13 mouse cellular contexts compared by ENCODE assay signal in genomic region chr8:19707761-19708443, GRCm38 (mm10). TPM values are rescaled to one million over a fixed set of nuclear protein-coding genes. Genes with fewer than 3 reads are reported as not detected.
A peak's percentile ranks its signal among the peaks of the same experiment; 100 is the strongest.
DNase-seq lines count a peak whose midpoint lies in the region; ATAC-seq lines count a peak whose summit lies in the region.
"Not testable (repeated sequence)": the region's sequence is repeated elsewhere in the genome, so short reads cannot be mapped to it uniquely, and the experiment has no call there.
"Had no signal": no experiment of that assay in that cellular context is flagged by ENCODE, and none has a peak within 500 bp of the region (broad histone marks: within the 10 kb centered on the region; RNA-seq: fewer than 3 reads in every experiment).

No protein-coding gene starts in this region.

- not testable (repeated sequence) for H3K9ac ChIP-seq in embryonic facial prominence, embryonic 14.5 days (ENCODE audit: low read depth, low read length); hindbrain, embryonic 15.5 days; kidney, embryonic 16.5 days (replicated peaks; ENCODE audit: low read length); limb, embryonic 15.5 days; midbrain, embryonic 11.5 days (ENCODE audit: low read length); neural tube, embryonic 12.5 days

- H3K4me3 ChIP-seq in embryonic facial prominence, embryonic 14.5 days (ENCODE audit: low read depth, low read length); hindbrain, embryonic 15.5 days; kidney, embryonic 16.5 days (ENCODE audit: low read length); limb, embryonic 15.5 days; midbrain, embryonic 11.5 days (ENCODE audit: low read depth, low read length); neural tube, embryonic 12.5 days: not testable (repeated sequence)

- H3K9me3 ChIP-seq in embryonic facial prominence, embryonic 14.5 days (ENCODE audit: control insufficient read depth, low read length); hindbrain, embryonic 15.5 days; kidney, embryonic 16.5 days (ENCODE audit: low read length); limb, embryonic 15.5 days; midbrain, embryonic 11.5 days (ENCODE audit: control insufficient read depth, low read length): not testable (repeated sequence)
- peaks cover 11% of the 10 kb centered on the region for H3K9me3 ChIP-seq in neural tube, embryonic 12.5 days

- 0 out of 2 replicates have a peak, but pooled peaks have one; percentile 38 for ATAC-seq in embryonic facial prominence, embryonic 14.5 days (ENCODE audit: low read depth)
- peak; percentile 71 for ATAC-seq in hindbrain, embryonic 15.5 days (ENCODE audit: low FRiP score, low read depth)
- ATAC-seq in kidney, embryonic 16.5 days (ENCODE audit: low FRiP score, low TSS enrichment) = 0 out of 2 replicates have a peak, but pooled peaks have one; percentile 31
- ATAC-seq in limb, embryonic 15.5 days (ENCODE audit: insufficient number of reproducible peaks, low FRiP score, low TSS enrichment, low read depth) = peak; percentile 66; the same call in 1 of the 2 replicates
- peak; percentile 61 for ATAC-seq in midbrain, embryonic 11.5 days (ENCODE audit: low FRiP score)
- peak; percentile 82 for ATAC-seq in neural tube, embryonic 12.5 days (ENCODE audit: low FRiP score, low read depth)

- not testable (repeated sequence) for H3K4me1 ChIP-seq in embryonic facial prominence, embryonic 14.5 days (ENCODE audit: control insufficient read depth, insufficient read depth, low read length); hindbrain, embryonic 15.5 days (replicated peaks); kidney, embryonic 16.5 days (ENCODE audit: insufficient read depth, low read length); limb, embryonic 15.5 days; midbrain, embryonic 11.5 days (ENCODE audit: control insufficient read depth, insufficient read depth, low read length); neural tube, embryonic 12.5 days

- H3K4me2 ChIP-seq in embryonic facial prominence, embryonic 14.5 days (ENCODE audit: low read depth, low read length); hindbrain, embryonic 15.5 days; kidney, embryonic 16.5 days (replicated peaks; ENCODE audit: low read depth, low read length); limb, embryonic 15.5 days; midbrain, embryonic 11.5 days; neural tube, embryonic 12.5 days (replicated peaks): not testable (repeated sequence)

- H3K27ac ChIP-seq in embryonic facial prominence, embryonic 14.5 days (replicated peaks; ENCODE audit: low read depth, low read length); hindbrain, embryonic 15.5 days (replicated peaks); kidney, embryonic 16.5 days (ENCODE audit: low read length); limb, embryonic 15.5 days; midbrain, embryonic 11.5 days (ENCODE audit: low read depth, low read length); neural tube, embryonic 12.5 days: not testable (repeated sequence)

- 85% methylated on average over 13 of the region's 15 CpGs for WGBS in embryonic facial prominence, embryonic 14.5 days
- WGBS in hindbrain, embryonic 15.5 days = 86% methylated on average over 13 of the region's 15 CpGs
- 84% methylated on average over 13 of the region's 15 CpGs for WGBS in kidney, embryonic 16.5 days
- 83% methylated on average over 13 of the region's 15 CpGs for WGBS in limb, embryonic 15.5 days
- 85% methylated on average over 13 of the region's 15 CpGs for WGBS in midbrain, embryonic 11.5 days
- WGBS in neural tube, embryonic 12.5 days = 85% methylated on average over 13 of the region's 15 CpGs

- H3K27me3 ChIP-seq in embryonic facial prominence, embryonic 14.5 days (replicated peaks; ENCODE audit: control insufficient read depth, insufficient read depth, low read length); hindbrain, embryonic 15.5 days; kidney, embryonic 16.5 days (ENCODE audit: insufficient read depth, low read length); limb, embryonic 15.5 days; midbrain, embryonic 11.5 days (ENCODE audit: control insufficient read depth, insufficient read depth, low read length); neural tube, embryonic 12.5 days (replicated peaks): not testable (repeated sequence)

- not testable (repeated sequence) for H3K36me3 ChIP-seq in embryonic facial prominence, embryonic 14.5 days (ENCODE audit: control insufficient read depth, insufficient read depth, low read length); hindbrain, embryonic 15.5 days; kidney, embryonic 16.5 days (ENCODE audit: insufficient read depth, low read length); limb, embryonic 15.5 days; midbrain, embryonic 11.5 days (ENCODE audit: control insufficient read depth, insufficient read depth, low read length); neural tube, embryonic 12.5 days

- DNase-seq in embryonic facial prominence, embryonic 14.5 days (ENCODE audit: low spot score); midbrain, embryonic 11.5 days (ENCODE audit: low spot score, missing footprints): not testable (repeated sequence)
- peak; percentile 95 for DNase-seq in heart, adult 11 months
- DNase-seq in urinary bladder, adult 2 months (ENCODE audit: low spot score) = peak; percentile 29

RNA-seq across cellular contexts. Expression of gene 4930467E23Rik, which starts 21.5 kb away (rescaled TPM):
- not detected in 2 replicates for polyA plus RNA-seq in embryonic facial prominence, embryonic 14.5 days (2014; fragmentation: Nextera tagmentation; extraction: Ambion mirVana)
- polyA plus RNA-seq in hindbrain, embryonic 15.5 days (2015; fragmentation: Nextera tagmentation; extraction: Ambion mirVana) = not detected in 2 replicates
- polyA plus RNA-seq in kidney, embryonic 16.5 days (2015; fragmentation: Nextera tagmentation; extraction: Ambion mirVana) = 0.09 TPM in 1 of 2 replicates, not detected in the other
- not detected in 2 replicates for polyA plus RNA-seq in limb, embryonic 15.5 days (2015; fragmentation: Nextera tagmentation; extraction: Ambion mirVana)
- not detected in 2 replicates for polyA plus RNA-seq in midbrain, embryonic 11.5 days (2014; fragmentation: Nextera tagmentation; extraction: Ambion mirVana)
- not detected in 2 replicates for polyA plus RNA-seq in neural tube, embryonic 12.5 days (2016; fragmentation: Nextera tagmentation; extraction: Ambion mirVana)
- 0.04 TPM in 1 of 2 replicates, not detected in the other for polyA plus RNA-seq in urinary bladder, adult 2 months (2012; rRNA removed)
- polyA plus RNA-seq: C2C12; heart, embryonic 10.5 days; large intestine, adult 2 months; liver, embryonic 13.5 days; stomach, embryonic 15.5 days had no signal

Comparison
In these comparisons a context has a peak if more than half of its experiments do, and no peak if none do; other contexts are left out.
1. ATAC-seq: peak in every context shown above with its lines; median percentile 82 in neural tube, embryonic 12.5 days; 71 in hindbrain, embryonic 15.5 days; 66 in limb, embryonic 15.5 days; 61 in midbrain, embryonic 11.5 days; 38 in embryonic facial prominence, embryonic 14.5 days; 31 in kidney, embryonic 16.5 days.